Mouse (Mus musculus) splenic B cell, adult 2 months (primary cell): Measurements from ENCODE around the gene Pgd.

ENCODE experiments used
- DNase-seq: peaks from one replicate; pipeline ENCODE4 v3.0.0-alpha.2; 2011; ENCODE audit warnings: low read depth, low spot score
- H3K27me3 ChIP-seq: 2 replicates; pipeline ENCODE4 v1.6.1; 2012; ENCODE audit warnings: mild to moderate bottlenecking, low read length, moderate library complexity, mixed read lengths; ENCODE audit not compliant: control insufficient read depth, poor library complexity, insufficient read depth, severe bottlenecking
- H3K36me3 ChIP-seq: 2 replicates; pipeline ENCODE4 v1.6.1; 2012; ENCODE audit warnings: mild to moderate bottlenecking, low read length, moderate library complexity, mixed read lengths; ENCODE audit not compliant: control insufficient read depth, poor library complexity, insufficient read depth, severe bottlenecking

Pgd gene

GRCm38 (mm10) chr4:149155711-149156110 is 10.9 kb downstream of the Pgd start:
- H3K27me3 ChIP-seq = no peaks in the 10 kb centered on the region
- DNase-seq = no peak
- peaks cover 14% of the 10 kb centered on the region for H3K36me3 ChIP-seq

- no peaks in the 10 kb centered on the region for H3K27me3 ChIP-seq
- H3K36me3 ChIP-seq = peaks cover 14% of the 10 kb centered on the region
- no peak for DNase-seq
These were observed 11.7 kb downstream of the Pgd start for GRCm38 (mm10) chr4:149154859-149155258.

GRCm38 (mm10) chr4:149150721-149151120 is 15.8 kb downstream of the Pgd start:
- no peak for DNase-seq
- Histone ChIP-seq H3K36me3 (peaks cover 10% of the 10 kb centered on the region), H3K27me3 (no peaks in the 10 kb centered on the region)

GRCm38 (mm10) chr4:149150256-149150655 is 16.3 kb downstream of the Pgd start:
- no peak for DNase-seq
- H3K36me3 ChIP-seq = peaks cover 10% of the 10 kb centered on the region

GRCm38 (mm10) chr4:149149611-149150010 is 17.0 kb downstream of the Pgd start:
- Histone ChIP-seq H3K27me3 (no peaks in the 10 kb centered on the region), H3K36me3 (peaks cover 6% of the 10 kb centered on the region; the same call in 1 of the 2 replicates)
- DNase-seq = no peak

More at GRCm38 (mm10) chr4:149150256-149150655, 16.3 kb downstream of the Pgd start:
- no peaks in the 10 kb centered on the region for H3K27me3 ChIP-seq

GRCm38 (mm10) chr4:149149196-149149595 is 17.4 kb downstream of the Pgd start:
- Histone ChIP-seq H3K36me3 (peaks cover 6% of the 10 kb centered on the region; the same call in 1 of the 2 replicates), H3K27me3 (no peaks in the 10 kb centered on the region)
- DNase-seq = no peak

GRCm38 (mm10) chr4:149148084-149148483 is 18.5 kb downstream of the Pgd start:
- Histone ChIP-seq H3K27me3 (no peaks in the 10 kb centered on the region), H3K36me3 (peaks cover 6% of the 10 kb centered on the region; the same call in 1 of the 2 replicates)
- no peak for DNase-seq

GRCm38 (mm10) chr4:149147528-149147927 is 19.0 kb downstream of the Pgd start:
- Histone ChIP-seq H3K27me3 (no peaks in the 10 kb centered on the region), H3K36me3 (peaks cover 6% of the 10 kb centered on the region; the same call in 1 of the 2 replicates)
- no peak for DNase-seq

GRCm38 (mm10) chr4:149145151-149145550 is 21.4 kb downstream of the Pgd start:
- DNase-seq = no peak
- no peaks in the 10 kb centered on the region for H3K27me3 ChIP-seq
- H3K36me3 ChIP-seq = no peaks in the 10 kb centered on the region

GRCm38 (mm10) chr4:149144459-149144858 is 22.1 kb downstream of the Pgd start:
- no peaks in the 10 kb centered on the region for H3K27me3 ChIP-seq
- no peaks in the 10 kb centered on the region for H3K36me3 ChIP-seq
- DNase-seq = peak; percentile 89

GRCm38 (mm10) chr4:149143594-149143993 is 23.0 kb downstream of the Pgd start:
- Histone ChIP-seq H3K36me3 (no peaks in the 10 kb centered on the region), H3K27me3 (no peaks in the 10 kb centered on the region)
- DNase-seq = no peak

GRCm38 (mm10) chr4:149138515-149138914 is 28.1 kb downstream of the Pgd start:
- no peaks in the 10 kb centered on the region for H3K36me3 ChIP-seq
- no peak for DNase-seq
- H3K27me3 ChIP-seq = 0 out of 2 replicates have a peak, but pooled peaks cover 1% of the 10 kb centered on the region

GRCm38 (mm10) chr4:149136982-149137770 is 29.4 kb downstream of the Pgd start, which contains the start of gene Cenps:
Gene Cenps, minus strand, starts transcription at chr4:149137629.
- Histone ChIP-seq H3K36me3 (no peaks in the 10 kb centered on the region), H3K27me3 (0 out of 2 replicates have a peak, but pooled peaks cover 1% of the 10 kb centered on the region)
- DNase-seq = peak; percentile 93

- no peak for DNase-seq
- no peaks in the 10 kb centered on the region for H3K36me3 ChIP-seq
- H3K27me3 ChIP-seq = 0 out of 2 replicates have a peak, but pooled peaks cover 1% of the 10 kb centered on the region
These were observed 30.3 kb downstream of the Pgd start for GRCm38 (mm10) chr4:149136116-149136850.

GRCm38 (mm10) chr4:149133395-149133794 is 33.2 kb downstream of the Pgd start:
- Histone ChIP-seq H3K27me3 (0 out of 2 replicates have a peak, but pooled peaks cover 1% of the 10 kb centered on the region), H3K36me3 (no peaks in the 10 kb centered on the region)
- DNase-seq = no peak
